Mouse (Mus musculus): ENCODE data around the gene Eef2.
"Not testable (repeated sequence)": the region's sequence is repeated elsewhere in the genome, so short reads cannot be mapped to it uniquely, and the experiment has no call there.

The Eef2 gene

DNA sequence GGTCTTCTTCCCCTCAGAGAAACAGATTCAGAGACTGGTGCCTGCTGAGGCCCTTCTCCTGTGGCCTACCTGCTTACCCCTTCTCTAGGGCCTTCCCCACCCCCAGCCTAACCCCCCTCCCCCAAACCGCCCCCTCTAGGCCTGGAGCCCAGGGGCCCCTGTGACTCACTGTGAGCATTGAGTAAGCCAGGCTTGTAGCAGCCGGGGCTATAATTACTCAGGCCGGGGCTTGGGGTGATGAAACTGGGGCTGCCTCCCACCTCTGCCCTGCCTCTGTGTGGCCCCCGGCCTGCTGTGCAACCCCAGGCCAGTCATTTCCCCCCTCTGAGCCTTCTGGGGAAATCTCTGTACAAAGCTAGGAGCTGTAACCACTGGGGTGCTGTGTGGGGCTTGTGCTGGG, 30.1 kb upstream of the Eef2 start:
- no peak for DNase-seq (ENCODE audit: low read depth, low spot score)

DNA sequence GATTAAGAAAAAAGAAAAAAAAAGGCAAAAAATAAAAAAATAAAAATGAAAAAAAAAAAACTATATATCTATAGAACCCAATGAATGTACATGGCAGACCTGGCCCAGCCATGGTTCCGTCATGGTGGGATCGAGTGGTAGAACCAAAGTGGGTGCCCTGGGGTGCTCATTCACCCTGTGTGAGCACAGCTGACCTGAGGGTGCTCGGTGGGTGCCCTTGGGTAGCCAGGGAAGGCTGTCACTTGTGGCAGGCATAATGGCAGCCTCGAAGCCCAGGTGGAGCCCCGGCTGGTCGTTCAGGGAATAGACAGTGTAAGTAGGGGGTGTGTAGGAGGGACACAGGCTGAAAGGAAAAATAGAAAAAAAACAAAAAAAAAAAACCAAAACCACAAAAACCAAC, 25.2 kb upstream of the Eef2 start:
- no peak for DNase-seq (ENCODE audit: low read depth, low spot score)

DNA sequence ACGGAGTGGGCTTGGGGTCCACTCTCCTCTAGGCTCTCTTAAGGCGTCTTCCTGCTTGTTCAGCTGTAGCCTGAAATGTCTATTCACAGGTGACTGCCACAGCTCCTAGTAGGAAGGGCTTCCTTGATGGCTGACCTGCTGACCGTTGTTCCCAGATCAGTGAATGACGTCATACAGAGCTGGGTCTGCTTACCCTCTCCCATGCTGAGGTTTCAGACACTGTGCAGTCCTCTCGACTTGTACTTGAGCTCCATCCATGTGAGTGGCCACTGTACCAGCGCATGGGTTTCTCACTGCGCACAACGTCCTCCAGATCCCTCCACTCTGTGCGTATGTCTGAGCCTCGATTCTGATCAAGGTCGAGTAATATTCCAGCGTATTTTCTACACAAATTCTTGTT, 23.8 kb upstream of the Eef2 start:
- no peak for DNase-seq (ENCODE audit: low read depth, low spot score)

DNA sequence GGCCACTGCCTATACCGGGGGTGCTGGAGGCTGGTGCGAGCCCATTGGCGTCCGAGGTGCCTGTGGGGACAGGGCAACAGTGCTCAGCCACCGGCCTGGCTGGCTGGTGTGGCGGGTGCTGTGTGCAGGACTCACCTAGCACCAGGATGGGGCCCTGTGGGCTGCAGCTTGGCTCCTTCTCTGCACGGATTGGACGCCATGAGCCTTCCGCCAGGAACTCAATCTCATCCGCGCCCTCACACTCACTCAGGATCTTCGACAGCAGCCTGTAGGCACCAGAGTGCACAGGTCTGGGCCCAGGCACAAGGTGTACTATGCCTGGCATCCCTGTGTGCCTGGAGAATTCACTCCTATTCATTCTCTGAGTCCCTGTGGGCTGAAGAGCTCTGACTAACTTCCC, 22.1 kb upstream of the Eef2 start:
- DNase-seq (ENCODE audit: low read depth, low spot score) = no peak

DNA sequence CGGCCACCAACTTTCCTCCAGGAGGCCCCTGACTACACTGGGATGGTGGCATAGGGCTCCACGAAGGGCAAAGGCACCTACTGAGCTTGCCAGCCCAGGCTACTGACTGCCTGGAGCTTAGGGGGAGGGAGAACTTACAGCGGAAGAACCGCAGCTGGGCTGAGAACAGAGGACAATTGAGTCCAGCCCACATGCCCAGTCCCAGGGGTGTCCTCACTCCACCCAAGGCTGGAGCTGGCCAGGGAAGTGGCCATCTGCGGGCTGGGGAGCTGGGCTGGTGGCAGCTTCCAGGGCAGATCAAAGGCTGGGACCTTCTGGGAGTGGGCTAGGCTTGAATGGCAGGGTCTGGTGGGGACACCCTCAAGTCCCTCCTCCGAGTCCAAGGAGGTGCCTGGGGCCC, 21.7 kb upstream of the Eef2 start:
- no peak for DNase-seq (ENCODE audit: low read depth, low spot score)

DNA sequence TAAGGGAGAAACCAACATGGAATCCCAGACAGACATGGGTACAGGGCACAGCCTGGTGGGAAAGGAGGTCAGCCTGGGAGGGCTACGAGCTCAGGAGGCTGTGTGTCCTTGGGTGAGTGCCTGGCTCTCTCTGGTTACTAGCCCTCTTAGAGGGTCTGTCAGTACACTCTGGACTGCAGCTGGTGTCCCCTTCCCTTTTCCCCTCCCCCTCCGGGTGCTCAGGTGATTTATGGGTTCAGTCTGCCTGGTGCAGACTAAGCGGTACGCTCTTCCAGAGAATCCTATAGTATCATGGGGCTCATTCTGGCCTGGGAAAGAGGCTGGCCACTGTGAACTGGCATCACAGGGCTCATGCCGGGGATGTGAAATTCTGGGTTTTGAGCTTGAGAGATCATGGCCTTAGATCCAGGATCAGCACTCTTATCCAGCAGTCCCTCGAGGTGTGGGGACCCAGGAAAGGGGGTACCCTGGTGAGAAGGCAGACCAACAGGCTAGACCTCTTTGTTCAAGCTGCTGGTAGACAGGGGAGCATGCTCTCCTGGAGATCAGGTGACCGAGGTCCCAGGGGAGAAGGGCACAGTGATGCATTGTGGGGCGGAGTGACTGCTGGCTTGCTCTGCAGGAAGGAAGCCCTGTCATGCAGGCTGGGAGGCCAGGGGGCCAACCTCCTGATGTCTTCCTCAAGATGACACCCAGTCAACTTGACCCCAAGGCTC, 14.7 kb upstream of the Eef2 start:
- DNase-seq (ENCODE audit: low read depth, low spot score) = no peak

DNA sequence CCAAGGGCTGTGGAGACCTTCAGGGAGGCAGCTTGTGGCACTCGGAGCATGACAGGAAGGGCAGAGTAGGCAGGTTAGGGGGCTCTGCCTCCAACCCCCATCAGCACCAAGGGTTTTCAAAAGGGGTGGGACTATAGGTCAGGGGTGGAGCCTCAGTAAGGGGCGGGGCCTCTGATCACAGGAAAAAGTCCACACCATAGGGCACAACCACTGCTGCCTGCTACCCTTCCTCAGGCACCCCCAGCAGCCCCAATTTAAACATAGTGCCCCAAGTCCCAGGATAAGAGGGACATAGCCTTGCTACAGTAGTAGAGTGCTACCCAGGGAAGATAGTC, 14.1 kb upstream of the Eef2 start:
- DNase-seq (ENCODE audit: low read depth, low spot score) = no peak

DNA sequence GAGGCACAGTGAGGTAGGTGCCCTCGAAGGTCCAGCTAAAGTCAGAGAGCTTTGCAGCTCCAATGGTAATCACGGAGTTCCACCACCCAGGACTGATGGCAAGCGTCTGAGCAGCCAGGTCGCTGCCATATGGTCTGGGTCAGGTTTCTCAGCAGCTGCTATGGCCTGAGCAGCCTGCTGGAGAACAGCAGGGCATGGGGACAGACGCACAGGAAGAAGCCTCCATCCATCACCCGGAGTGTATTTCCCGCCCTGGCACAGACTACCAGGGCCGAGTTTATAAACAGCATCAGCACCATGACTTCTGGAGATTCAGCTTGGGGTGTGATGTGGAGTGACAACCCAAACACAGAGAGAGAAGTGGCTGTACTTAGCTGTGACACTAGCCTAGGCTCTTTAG, 11.3 kb upstream of the Eef2 start:
- DNase-seq (ENCODE audit: low read depth, low spot score) = no peak

DNA sequence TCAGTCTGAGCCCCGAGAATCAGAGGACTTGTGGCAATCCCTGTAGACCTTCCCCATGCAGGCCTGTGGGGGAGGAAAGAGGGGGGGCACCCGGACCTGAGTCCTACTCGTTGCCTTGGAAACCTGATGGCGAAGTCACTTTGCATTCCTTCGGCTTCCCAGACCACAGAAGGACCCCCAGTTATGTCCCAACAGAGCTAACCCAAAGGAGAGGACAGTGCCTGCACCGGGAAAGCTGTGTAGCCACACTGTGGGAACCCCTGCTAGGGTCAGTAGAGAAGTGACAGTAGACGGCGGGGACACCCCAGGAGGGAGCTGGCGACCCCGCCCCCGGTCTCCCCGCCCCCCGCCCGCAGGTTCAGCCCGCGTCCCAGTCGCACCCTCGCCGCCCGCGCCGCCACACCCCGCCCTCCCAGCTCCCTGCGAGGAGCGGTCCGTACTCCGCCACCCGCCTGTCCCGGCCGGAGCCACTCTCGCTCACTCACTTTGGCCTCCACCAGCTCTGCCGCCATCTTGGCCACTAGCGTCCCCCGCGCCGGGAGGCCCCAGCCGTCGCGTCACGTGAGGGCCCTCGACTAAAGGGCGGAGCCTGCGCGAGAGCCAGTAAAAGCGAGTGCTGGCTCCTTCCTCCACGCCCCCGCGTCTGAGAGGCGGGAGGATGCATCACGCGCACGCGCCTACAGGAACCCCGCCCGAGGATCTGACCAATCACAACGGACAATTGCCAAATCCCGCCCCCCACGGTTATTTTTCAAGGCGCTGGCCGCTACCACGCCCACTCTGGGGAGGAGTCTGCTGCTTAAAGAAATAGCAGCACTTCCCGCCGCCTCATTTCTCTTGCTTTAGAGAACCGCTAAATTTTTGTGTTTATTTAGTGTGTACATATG, 9.0 kb upstream of the Eef2 start, which contains the start of gene Pias4:
Gene Pias4 (minus strand): TSS at position 724 of the 887 bp plus-strand sequence.
- DNase-seq (ENCODE audit: low read depth, low spot score) = peak; percentile 98

DNA sequence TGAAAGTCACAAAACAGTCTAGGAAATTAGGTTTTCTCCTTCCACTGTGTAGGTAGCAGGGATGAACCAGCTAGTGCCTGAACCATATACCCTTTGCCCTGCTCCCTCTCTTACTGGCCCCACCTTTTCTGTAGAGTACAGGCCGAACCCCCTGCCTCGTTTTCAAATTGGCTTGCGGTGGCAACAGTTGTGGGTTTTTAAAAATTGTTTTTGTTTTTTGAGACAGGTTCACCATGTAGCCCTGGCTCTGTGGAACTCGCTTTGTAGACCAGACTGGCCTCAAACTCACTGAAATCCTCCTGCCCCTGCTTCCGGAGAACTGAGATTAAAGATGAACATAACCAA, 8.4 kb upstream of the Eef2 start:
- DNase-seq (ENCODE audit: low read depth, low spot score) = no peak

DNA sequence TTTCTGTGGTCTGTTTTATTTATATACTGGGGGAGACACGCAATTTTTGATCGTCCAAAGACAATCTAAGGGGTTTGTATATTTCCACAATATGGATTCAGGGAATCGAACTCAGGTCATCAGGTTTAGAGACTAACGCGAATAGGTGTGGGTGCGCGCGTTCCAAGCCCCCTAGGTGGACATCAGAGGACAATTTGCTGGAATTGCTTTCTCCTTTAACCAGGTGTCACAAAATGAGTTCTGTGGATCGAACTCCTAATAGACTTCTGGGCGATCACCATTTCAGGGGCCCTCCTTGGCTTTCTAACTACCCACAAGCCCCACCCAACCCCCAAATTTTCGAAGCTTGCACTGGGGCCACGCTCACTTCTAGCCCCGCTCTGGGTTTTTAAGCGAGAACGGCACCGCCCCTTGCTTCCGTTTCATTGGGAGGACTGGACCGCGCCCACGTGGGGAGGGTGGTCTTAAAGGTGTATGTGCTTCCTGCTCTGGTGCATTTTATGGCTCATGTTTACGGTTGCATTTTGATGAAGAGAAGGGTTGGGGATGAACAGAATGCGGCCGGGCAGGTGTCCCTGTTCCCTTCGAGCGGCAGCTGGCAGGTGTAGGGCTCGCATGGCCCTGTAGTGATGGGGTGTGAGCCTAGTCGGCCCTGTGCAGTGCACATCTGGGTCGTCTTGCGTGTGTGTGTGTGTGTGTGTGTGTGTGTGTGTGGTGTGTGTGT, 7.7 kb upstream of the Eef2 start:
- peak; percentile 62 for DNase-seq (ENCODE audit: low read depth, low spot score)

DNA sequence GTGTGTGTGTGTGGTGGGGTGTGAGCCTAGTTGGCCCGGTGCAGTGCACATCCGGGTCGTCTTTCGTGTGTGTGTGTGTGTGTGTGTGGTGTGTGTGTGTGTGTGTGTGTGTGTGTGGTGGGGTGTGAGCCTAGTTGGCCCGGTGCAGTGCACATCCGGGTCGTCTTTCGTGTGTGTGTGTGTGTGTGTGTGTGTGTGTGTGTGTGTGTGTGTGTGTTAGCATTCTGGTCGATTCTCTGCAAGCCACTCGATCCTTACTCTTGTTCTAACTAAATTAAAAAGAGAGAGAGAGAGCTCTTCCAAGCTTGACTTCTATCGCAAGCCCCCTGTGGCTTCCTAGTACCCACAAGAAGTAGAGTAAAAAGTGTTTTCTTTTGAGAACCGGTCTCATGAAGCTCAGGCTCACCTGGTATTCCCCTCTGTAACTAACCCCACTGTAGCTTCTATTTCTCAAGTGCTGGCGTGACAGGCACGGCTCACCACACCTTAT, 7.0 kb upstream of the Eef2 start:
- not testable (repeated sequence) for DNase-seq (ENCODE audit: low read depth, low spot score)

DNA sequence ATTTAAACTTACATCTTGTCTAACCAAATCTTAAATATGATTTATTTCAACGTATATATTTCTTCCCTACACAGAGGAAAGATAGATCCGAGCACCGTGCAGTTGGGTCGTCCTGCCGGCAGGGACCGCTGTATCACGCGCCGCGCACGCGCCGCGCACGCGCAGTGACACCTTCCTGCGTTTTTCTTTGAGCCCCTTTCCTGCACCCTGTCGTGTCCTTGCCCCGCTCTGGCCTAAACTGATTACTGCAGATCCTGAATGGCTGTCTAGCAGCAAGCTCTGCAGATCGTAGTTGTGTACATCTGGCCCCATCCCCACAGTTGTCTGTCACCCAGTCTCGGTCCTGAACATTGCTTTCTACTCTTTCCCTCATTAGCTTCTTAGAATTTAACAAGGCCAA, 3.3 kb upstream of the Eef2 start:
- DNase-seq (ENCODE audit: low read depth, low spot score) = peak; percentile 72

DNA sequence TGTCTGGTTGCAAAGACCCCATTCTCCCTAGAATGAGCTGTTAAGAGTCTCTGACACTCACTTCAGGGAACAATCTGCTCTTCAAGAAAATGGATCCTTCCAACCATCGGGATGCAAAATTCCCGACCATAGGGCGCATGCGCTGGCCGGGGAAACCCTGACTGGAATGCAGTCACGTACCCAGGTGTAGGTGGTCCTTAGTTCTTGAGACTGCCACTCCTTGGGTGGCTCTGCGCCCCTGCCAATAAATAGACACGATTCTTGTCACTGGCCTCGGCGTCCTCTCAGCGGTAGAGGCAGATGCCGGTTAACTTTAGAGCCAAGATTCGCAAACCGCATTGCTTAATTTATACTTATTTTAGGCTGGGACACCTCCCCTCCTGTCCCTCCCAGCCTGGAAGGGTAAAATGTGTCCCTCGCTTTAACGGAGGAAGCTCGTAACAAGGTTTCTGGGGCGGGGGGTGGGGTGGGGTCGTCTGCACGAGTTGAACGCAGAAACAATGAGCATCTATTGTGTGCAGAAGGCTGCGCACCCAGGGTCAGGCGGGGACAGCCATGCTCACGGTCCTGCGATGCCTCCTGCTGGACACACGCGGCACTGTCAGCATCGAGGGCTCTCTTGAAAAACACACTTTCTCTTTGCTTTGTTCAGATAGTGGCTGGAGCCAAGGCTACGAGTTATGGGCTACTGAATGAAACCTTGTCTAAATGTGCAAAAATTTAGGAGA, 1.6 kb upstream of the Eef2 start:
- DNase-seq (ENCODE audit: low read depth, low spot score) = peak; percentile 75

DNA sequence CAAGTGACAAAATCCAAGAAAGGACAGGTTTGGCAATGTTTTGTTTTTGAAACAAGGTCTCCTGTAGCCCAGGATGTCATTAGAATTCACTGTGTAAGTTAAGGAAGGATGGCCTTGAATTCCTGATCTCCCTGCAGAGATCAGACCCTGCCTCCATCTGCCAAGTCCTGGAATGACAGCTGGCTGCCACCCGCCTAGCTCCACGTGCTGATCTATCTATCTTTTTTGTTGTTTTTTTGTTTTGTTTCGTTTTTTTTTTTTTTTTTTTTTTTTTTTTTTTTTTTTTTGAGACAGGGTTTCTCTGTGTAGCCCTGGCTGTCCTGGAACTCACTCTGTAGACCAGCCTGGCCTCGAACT, 1.1 kb upstream of the Eef2 start:
- DNase-seq (ENCODE audit: low read depth, low spot score) = not testable (repeated sequence)

DNA sequence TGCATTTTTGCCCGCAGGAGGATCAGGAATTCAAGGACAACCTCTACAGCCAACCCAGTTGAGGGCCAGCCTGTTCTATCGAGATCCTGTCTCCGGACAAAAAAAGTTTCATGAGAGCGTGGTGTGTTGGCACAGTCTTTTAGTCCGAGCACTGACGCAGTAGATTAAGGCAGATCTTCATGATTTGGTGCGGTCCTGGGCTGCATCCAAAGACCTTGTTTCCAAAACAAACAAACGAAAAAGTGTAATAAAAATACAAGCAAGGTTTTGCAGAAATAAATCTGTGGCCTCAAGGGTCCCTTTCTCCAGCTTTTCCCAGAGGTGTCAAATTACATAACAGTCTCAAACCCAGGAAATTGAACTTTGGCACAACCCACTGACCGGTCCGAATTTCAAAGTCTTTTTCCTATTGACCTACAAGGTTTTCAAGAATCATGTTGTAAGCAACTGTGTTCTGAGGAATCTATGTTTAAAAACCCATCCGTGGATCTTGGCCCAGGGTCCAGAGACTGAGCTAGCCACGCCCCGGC, 430 bp upstream of the Eef2 start:
- no peak for DNase-seq (ENCODE audit: low read depth, low spot score)

DNA sequence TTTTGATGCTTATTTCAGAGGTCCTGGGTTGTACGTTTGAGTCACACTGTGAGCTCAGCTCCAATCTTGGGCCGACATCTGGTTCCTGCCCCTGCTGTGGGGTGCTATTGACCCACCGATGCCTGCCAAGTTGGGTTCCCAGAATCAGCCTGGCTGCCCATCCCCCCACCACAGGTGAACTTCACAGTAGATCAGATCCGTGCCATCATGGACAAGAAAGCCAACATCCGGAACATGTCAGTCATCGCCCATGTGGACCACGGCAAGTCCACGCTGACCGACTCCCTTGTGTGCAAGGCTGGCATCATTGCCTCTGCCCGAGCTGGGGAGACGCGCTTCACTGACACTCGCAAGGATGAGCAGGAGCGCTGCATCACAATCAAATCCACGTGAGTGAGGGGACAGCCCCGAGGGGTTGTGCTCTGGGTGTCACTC, 1.1 kb downstream of the Eef2 start:
- no peak for DNase-seq (ENCODE audit: low read depth, low spot score)

DNA sequence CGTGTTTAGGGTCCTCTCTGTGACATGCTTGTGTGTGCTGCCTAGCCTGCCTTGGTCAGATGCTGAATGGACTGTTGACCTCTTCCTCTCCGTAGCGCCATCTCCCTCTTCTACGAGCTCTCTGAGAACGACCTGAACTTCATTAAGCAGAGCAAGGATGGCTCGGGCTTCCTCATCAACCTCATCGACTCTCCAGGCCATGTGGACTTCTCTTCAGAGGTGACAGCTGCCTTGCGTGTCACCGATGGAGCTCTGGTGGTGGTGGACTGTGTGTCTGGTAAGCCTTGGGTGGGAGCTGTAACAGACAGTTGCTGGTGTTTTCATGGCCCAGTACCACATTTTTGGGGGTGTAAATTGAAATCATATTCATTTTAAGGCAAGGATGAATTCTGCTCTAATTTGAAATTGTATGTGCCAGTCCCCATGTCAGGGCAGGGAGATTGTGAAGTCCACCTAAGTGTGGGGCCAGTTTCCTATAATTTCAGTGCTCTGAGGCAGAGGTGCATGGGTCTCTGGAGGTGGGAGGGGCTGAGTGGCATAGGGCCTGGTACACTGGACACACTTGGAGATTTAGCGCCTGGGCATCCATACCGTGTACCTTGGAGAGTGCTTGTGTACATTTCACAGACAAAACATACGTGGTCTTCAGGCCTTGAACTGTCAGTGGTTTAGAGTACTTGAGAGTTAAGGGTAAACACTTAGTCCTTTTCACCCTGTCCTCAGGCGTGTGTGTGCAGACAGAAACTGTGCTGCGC, 1.7 kb downstream of the Eef2 start:
- DNase-seq (ENCODE audit: low read depth, low spot score) = no peak

DNA sequence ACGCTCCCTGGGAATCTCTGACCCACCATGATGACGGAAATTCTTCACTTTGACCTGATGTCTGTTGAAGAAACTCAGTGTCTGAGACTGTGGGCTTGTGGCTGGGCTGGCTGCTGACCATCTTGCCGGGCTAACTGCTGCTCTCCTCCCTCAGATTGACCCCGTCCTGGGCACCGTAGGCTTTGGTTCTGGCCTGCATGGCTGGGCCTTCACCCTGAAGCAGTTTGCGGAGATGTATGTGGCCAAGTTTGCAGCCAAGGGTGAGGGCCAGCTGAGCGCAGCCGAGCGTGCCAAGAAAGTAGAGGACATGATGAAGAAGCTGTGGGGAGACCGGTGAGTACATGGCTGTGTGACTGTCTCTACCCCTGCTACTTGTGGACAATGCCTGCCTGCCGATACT, 2.5 kb downstream of the Eef2 start:
- DNase-seq (ENCODE audit: low read depth, low spot score) = no peak

DNA sequence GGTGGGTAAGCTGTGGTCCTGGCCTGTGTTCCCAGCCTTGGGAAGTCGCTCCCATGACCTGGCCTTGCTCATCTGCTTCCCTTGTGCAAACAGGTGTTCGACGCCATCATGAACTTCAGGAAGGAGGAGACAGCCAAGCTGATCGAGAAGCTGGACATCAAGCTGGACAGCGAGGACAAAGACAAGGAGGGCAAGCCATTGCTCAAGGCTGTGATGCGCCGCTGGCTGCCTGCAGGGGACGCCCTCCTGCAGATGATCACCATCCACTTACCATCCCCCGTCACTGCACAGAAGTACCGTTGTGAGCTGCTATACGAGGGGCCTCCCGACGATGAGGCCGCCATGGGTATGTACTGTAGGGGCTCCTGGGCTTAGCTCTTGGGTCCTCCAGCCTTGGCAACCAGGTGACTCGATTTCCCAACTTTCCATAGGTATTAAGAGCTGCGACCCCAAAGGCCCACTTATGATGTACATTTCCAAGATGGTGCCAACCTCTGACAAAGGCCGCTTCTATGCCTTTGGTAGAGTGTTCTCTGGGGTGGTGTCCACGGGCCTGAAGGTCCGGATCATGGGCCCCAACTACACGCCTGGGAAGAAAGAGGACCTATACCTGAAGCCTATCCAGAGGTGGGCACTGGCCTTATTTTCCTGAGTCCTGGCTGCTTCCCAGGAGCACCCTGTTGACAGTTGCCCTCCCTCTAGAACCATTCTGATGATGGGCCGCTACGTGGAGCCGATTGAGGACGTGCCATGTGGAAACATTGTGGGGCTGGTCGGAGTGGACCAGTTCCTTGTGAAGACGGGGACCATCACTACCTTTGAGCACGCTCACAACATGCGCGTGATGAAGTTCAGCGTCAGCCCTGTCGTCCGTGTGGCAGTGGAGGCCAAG, 3.3 kb downstream of the Eef2 start:
- no peak for DNase-seq (ENCODE audit: low read depth, low spot score)
